Mouse (Mus musculus): ENCODE results near the gene Med13l.
"Not testable (repeated sequence)": the region's sequence is repeated elsewhere in the genome, so short reads cannot be mapped to it uniquely, and the experiment has no call there.

Med13l gene

DNA sequence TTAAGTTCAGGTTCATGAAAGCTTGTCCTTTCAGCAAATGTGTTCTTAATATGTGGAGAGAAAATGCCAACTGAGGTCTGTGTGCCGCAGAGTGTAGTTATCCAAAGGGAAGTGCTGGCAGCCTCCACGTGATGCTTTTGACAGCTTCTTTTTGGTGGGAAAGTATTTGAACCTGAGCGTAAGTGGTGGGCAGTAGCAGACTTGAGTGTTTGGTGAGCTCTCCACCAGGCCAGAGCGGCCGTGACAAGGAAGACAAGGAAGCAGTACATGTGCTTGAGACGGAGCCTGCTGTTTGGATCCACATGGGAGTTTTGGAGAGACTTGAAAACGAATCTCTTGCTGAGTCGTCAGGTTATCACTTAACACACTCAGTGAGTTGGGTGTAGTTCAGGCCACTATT, 71.9 kb downstream of the Med13l start:
- DNase-seq (ENCODE audit: low spot score) = no peak

DNA sequence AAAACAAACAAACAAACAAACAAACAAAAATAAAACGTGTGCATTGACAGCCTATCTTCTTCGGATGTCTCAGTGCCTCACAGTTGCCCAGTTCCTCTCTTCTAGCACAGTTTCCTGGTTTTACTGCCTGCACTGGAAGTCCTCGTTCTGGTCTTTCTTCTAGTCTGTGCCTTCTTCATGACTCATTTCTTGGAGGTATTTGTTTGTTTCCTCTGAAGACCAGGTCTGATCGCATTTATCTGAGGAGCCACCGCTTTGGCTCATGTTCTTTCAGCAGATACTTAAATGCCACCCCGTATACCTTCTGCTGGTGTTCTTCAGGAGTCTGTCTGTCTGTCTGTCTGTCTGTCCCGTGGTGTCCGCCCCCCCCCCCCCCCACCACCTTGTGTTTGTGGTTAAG, 72.6 kb downstream of the Med13l start:
- DNase-seq (ENCODE audit: low spot score) = no peak

DNA sequence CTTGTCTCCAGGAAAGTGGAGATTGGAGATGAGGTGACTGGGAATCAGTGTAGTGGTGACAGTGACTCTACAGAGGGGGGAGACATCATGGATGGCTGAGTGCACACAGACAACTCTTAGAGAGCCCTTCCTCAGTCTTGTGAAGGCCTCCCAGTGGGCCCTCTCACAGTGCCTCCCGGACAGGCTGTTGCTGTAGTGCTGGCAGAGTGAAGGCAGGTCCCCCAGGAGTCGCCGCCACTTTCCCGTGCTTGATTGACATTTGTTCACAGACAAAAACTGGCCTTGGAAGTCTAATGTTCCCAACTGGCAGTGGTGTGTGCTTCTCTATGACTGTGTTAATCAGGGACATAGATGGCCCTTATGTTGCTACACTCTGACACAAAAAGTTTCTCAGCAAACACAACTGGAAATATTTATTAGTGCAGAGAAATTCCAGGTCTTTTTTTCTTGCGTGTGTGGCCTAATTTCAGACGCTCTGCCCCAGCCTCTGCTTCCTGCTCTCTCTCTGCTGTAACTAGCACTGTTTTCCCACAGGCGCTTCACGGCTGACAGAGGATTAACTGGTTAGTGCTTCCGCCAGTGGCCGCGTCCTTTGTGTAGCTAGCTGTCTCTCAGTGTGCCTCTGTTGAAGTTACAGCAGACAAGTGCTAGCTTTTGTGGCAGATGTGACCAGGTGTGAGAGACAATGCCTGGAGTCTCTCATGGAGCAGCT, 75.2 kb downstream of the Med13l start:
- DNase-seq (ENCODE audit: low spot score) = no peak

DNA sequence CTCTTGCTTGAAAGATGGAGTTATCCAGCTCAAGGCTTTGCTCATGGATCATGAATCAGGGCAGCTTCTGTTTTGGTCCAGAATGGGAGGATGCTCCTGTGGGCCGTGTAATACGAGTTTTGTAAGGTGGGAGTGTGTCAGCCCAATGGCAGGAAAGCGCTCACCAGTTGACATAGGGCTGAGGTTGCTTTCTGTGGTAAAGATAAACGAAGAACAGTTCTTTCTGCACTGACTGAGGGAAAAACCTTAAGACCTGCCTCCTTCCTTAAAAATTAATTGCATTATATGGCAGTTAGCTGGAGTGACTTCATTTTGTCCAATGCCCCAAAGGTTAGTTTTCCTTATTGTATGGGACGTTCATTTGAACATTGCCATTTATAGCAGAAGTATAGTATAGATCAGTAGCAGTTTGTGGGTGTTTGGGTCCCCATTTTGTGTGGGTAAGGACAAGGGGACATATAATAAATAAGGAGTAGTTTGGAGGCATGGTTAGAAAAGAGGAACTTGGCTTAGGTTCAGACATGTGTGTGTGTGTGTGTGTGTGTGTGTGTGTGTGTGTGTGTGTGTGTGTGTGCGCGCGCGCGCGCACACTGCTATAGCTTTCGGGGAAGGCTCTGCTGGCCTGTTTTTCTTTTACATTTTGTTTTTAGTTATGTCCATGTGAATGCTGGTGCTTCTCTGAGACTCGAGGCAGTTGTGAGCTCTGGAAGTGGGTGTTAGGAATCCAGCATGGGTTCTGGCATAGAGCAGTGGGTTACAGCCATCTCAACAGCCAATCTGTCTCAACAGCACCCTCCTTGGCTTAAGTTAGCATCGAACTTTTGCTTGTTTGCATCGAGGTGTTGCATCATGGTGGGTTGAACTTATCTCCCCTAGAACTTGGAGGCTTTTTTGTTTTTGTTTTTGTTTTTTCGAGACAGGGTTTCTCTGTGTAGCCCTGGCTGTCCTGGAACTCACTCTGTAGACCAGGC, 76.2 kb downstream of the Med13l start:
- no peak for DNase-seq (ENCODE audit: low spot score)

DNA sequence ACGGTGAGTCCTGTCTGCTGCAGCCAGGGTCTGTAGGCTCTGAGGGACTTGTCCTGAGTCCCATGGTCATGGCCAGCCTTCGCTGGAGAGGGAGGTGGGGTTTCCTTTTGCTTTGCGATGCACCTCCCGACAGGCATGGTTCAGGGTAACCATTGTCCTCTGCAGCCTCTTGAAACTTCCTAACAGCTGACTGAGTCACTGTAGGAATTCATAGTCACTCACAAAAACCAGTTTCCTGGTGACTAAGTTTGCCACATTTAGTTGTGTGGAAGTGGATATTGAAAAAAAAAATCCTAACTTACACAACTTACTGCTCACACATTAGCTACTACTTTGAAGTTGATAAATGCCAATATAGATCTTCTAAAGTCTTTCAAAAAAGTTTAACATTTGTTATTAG, 77.5 kb downstream of the Med13l start:
- no peak for DNase-seq (ENCODE audit: low spot score)

DNA sequence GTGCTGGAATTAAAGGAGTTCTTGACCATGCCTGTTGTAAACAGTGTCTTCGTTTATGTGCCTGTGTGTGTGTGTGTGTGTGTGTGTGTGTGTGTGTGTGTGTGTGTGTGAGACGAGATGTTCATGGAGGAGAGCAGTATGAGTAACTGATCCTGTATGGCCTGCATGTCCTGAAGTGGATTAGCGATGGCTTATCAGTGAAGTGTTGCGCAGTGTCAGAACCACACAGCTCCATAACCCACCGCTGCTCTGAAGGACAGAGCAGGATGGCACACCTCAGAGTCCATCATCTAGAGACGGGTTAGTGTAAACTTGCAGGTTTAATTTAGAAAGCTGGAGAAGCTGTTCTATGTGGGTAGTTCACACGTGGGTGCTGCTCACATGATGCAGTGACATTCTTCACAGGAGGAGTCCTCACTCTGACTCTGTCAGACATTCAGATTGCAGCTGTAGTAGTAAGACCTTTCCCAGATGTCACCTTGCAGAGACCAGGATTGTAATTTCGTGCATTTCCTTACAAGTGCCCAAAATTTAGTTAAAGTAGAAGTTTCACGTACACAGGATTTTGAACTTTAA, 78.1 kb downstream of the Med13l start:
- DNase-seq (ENCODE audit: low spot score) = no peak

DNA sequence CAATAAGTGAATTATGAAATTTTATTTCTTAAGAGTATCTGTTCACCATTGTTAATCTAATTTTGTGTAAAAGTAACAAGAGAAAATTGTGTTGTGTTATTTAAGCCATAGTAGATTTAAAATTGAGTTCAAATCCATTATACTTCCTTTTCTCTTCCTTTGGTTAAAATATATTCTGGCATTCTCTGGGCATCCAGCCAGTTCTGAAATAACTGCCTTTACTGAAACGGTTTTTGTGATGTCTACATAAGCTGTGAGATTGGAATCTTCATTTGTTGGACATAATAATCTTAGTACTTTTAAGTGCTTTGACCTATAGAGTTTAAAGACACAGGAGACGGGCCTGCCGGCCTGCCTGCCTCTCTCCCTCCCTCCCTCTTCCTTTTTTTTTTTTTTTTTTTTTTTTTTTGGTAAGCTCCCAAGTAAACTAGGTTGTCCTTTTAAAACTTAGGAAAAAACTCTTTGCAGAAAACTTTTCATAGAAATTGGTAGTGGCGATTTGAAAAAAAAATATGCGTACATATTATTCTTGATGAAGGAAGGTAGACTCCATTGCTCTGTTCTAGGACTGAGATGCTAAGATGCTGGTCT, 78.7 kb downstream of the Med13l start:
- DNase-seq (ENCODE audit: low spot score) = no peak

DNA sequence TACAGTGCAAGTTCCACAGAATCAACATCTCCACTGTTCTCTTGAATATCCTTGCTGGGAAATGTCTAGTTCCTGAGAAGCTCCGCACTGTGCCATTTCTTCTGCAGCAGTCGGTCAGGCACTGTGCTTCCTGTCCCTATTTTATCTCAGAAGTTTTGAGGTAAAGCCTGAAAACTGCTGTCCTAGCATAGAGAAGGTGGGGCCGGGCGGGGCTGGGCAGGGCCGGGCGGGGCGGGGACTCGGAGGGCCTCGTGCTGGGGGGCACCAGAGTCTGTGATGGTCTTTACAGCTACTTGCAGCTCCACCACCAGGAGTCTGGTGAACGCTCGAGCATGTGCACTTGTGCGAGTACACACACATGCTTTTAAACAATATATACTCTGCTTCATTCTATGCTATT, 83.6 kb downstream of the Med13l start:
- no peak for DNase-seq (ENCODE audit: low spot score)

DNA sequence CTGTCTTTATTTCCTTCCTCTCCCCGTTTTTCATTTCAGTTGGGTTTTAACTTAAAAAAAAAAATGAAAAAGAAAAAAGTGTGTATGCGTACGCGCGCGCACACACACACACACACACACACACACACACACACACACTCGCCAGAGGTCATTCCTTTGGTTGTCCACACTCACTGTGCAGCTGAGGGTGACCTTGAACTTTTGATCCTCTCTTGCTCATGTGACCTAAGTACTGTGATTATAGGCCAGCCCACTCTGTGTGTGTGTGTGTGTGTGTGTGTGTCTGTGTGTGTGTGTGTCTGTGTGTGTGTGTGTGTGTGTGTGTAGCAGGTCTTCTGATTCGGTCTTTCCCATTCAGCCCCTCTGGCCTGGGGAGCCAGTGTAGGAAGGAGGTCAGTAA, 84.0 kb downstream of the Med13l start:
- DNase-seq (ENCODE audit: low spot score) = no peak

DNA sequence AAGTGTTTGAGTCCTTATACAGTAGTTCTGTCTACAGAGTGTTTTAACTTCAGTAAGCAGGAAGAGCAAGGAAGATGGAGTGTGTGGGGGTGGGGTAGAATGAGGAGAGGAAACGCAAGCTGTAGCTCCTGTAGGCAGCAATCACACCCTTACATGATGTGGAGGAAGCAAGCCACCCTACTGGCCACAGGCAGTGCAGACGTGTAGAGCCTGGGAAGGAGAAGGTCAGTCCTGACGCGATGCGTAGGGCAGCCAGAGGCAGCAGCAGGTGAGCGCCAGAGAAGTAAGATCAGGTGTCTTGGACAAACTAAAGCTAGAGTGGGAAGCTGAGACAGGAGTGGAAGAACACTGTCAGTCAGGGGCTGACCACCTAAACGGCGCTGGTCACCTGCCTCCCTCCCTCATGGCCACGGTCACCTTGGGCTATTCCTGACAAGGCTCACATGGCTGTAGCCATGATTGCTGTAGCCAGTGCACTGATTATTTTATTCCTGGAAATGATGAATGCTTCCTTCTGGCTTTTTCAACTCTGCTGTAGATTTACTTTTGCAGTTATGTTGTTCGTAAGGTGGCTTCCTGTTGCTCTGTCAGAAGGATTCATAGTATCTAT, 84.8 kb downstream of the Med13l start:
- DNase-seq (ENCODE audit: low spot score) = no peak

DNA sequence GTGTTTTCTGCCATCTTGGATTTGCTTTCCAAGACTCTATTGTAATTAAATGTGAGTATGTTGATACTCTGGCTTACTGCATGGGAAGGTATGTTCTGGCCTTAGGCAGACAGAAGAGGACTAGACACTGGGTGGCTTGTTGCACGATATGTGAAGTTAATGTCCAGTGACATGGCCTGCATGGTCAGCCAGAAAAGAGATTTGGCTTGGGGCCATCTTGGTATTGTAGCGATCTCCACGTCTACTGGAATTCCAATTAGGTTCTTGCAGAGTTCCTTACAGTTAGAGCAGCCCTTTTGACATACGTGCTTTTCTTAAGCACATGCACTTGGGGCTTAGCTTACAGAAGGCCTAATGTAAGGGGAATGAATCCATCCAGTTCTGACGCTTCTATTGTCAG, 86.4 kb downstream of the Med13l start:
- DNase-seq (ENCODE audit: low spot score) = no peak

DNA sequence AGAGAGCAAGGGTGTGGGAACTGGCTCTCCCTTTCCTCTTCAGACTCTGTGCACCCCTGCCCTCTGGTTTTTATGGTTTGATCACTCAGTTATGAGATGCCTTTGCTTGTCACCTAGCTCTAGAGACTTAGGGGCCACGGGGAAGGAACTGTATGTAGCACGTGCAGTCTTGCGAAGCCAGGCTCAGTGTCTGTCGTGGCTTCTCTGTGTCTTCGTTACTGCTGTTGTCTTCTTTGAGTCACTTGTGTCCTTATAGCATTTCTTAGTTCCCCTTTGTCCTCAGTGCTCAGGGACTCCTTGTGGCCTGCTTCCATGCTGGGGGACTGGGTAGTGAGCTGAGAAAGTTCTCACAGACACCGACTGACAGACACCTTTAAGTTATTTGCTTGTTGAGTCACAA, 86.9 kb downstream of the Med13l start:
- no peak for DNase-seq (ENCODE audit: low spot score)

DNA sequence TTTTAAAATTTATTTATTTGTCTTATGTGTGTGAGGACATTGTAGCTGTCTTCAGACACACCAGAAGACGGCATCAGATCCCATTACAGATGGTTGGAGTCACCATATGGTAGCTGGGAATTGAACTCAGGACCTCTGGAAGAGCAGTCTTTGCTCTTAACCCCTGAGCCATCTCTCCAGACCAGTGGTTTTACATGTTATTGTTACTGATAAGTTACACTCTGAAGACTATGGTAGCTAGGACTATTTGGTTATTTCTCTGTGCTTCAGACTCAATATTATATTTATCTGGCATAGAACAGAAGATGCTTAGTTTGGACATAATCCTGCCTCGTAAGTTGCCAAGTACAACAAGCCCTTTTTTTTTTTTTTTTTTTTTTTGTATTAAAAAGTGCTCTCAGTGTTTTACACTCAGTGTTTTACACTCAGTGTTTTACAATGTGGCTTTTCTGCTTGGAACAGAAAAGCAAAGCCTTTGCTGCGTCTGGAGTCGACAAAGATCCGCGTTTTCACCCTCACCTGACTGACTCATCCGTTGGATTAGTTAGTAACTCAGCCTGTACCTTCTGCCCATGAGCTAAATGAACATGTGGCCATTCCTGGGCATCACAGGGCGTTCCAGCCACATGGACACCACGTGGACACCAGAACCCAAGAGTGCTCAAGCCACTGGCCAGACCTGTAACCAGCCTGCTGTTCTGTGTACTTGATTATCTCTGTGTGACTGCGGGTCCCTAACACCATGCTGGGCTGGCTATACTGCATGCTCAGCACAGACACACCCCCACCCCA, 88.9 kb downstream of the Med13l start:
- peak; percentile 17 for DNase-seq (ENCODE audit: low spot score)

DNA sequence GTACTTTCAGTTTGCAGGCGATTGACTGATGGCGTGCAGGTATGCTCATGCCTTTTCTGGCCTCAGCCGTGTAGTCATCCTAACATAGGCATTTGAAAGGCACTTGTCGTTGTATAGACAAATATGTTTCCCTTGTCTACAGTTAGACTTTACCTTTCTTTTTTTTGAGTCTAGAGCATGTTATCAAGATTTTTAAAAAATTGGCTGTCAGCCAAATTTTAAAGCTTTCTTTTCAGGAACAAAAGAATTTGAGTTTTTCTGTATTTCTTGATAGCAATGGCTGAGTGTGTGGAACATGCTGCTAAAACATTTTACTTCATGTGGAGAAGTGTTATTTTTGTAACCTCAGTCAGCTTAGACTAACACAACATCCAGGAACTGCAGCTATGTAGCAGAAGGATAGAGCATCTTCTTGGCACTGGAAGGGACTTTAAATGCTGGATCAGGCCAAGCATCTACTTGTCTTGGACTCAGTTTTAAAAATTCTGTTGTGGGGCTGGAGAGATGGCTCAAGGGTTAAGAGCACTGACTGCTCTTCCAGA, 89.6 kb downstream of the Med13l start:
- no peak for DNase-seq (ENCODE audit: low spot score)

DNA sequence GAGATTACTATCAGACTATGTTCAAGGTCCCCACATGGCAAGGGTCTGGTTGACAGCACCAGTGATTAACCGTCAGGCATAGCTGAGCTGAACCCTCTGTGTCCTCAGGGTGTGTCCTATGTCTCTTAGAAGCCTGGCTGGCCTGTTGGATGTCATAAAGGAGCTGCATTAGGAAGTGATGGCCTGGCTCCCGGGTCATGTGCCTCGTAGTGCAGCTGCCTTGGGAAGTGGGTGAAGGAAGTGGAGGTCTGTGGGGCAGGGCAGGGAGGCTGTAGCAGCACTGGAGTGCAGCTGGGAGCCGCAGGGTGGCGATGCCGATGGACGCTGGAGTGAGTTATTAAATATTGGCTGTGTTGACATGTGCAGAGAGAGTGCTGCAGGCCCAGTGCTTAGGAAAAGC, 90.3 kb downstream of the Med13l start:
- DNase-seq (ENCODE audit: low spot score) = no peak

DNA sequence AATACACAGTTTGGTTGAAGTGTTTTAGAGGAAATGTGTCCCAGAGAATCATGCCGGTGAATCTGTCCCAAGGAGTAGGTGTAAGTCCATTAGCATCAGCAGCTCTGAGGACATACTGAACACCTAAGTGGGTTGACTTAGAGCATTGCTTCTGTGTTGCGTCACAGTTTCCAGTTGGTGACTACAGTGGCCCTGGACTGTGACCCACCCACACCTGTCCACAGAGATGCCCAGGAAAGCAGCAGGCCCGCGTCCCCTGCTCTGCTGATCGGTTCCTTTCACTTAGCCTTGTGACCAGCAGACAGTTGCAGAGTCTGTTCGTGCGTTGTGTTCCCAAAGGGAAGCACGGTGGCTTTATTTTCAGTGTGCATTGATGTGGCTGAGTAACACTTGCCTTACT, 92.1 kb downstream of the Med13l start:
- no peak for DNase-seq (ENCODE audit: low spot score)

DNA sequence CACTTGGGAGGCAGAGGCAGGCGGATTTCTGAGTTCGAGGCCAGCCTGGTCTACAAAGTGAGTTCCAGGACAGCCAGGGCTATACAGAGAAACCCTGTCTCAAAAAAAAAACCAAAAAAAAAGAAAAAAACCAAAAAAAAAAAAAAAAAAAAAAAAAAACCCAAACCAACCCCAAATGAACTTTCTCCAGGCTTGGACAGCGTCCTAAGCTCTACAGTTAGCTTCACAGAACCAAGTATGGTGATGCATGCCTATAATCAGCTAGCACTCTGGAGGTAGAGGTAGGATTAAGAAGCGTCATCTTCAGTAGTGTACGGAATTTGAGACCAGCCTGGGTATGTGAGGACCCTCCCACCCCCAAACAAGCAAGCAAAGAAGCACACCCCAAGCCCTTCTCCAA, 92.6 kb downstream of the Med13l start:
- DNase-seq (ENCODE audit: low spot score) = not testable (repeated sequence)

DNA sequence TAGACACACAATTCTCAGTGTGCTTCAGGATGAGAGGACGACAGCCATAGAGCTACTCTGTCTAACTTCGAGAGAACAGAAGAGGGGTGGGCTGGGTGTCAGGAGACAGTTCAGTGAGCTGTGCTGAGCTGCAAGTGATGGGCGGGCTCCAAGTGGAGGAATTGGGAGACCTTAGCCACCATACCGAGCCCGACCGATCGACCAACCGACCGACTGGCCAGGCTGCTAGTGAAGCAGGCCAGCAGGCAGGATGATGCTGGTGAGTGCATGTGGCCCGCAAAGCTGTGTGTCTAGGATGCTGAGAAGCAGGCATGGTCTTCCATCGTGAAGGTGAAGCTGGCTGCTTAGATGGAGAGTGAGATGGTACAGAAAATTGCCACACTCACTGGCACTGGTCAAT, 94.1 kb downstream of the Med13l start:
- DNase-seq (ENCODE audit: low spot score) = no peak

DNA sequence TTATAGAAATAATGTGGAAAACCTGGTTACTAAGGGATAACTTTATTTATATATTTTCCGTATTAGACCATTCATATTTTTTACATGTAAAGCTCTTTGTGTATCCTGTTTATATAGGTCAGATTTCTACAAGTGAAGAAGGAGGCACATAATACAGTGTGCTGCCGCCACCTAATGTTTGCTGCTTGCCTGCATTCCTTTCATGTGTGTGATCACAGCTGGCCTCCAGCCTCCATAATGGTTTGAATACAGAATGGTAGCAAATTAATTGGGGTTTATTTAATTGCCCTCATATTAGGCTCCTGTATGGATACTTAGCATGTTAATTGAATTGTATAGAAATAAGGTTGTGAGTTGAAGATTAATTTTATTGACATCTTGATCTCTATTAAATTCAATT, 94.5 kb downstream of the Med13l start:
- DNase-seq (ENCODE audit: low spot score) = no peak

DNA sequence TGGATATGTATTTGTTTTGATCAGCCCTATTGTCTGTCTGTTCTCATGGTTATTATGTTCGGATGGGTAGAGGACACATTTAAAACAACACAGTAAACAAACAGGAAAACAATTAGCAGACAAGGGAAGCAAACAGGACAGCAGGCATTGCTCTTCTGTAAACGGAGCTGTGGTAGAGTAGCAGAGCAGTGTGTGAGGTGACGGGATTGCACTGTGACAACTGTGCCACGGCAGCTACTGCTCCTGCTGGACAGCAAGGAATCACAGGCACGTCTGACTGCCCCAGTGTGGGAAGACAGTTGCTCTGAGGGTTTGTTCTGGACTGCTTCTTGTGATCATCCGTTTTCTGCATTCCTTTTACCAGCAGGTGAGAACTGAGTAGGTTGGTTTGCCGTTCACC, 94.9 kb downstream of the Med13l start:
- DNase-seq (ENCODE audit: low spot score) = no peak

DNA sequence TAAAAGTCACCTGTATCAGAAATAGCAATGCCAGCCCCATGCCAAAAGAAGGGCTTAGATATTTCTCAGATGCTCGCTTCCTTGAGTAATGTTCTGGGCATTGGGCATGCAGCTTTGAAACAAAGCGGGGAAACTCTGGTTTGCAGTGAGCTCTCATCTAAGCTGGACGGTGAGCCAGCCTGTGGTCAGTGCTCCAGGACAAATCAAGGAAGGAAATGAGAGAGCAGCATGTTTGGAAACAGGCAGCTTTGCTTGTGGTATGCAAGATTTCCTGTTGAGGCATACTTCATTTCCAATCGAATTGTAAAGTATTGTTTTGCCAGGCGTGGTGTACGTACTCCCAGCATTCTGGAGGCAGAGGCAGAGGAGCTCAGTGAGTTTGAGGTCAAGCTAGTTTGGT, 95.5 kb downstream of the Med13l start:
- no peak for DNase-seq (ENCODE audit: low spot score)
